Mouse (Mus musculus) ES-CJ7 (cell line): ENCODE results near the gene Phc2.
A peak's percentile ranks its signal among the peaks of the same experiment; 100 is the strongest.

Source experiments
- DNase-seq: peaks from one replicate; pipeline ENCODE4 v3.0.0; 2011; ENCODE audit warnings: low read depth, low spot score

Phc2 gene

GRCm38 (mm10) chr4:128716731-128717130 lies 62.2 kb downstream of the Phc2 start:
- DNase-seq, result no peak

GRCm38 (mm10) chr4:128720110-128720509 lies 65.6 kb downstream of the Phc2 start:
- no peak for DNase-seq

GRCm38 (mm10) chr4:128721061-128721648 lies 66.7 kb downstream of the Phc2 start:
- DNase-seq, result no peak

- DNase-seq, result no peak
Observed at GRCm38 (mm10) chr4:128721761-128722160, 67.3 kb downstream of the Phc2 start.

GRCm38 (mm10) chr4:128722932-128723331 lies 68.4 kb downstream of the Phc2 start:
- no peak for DNase-seq

GRCm38 (mm10) chr4:128723431-128723830 lies 68.9 kb downstream of the Phc2 start:
- DNase-seq, result no peak

- no peak for DNase-seq
Observed at GRCm38 (mm10) chr4:128724059-128724458, 69.6 kb downstream of the Phc2 start.

GRCm38 (mm10) chr4:128727019-128727720 lies 72.7 kb downstream of the Phc2 start:
- DNase-seq, result peak; percentile 30

- DNase-seq, result peak; percentile 62
Observed at GRCm38 (mm10) chr4:128727721-128728430, 73.4 kb downstream of the Phc2 start.

GRCm38 (mm10) chr4:128728431-128728851 lies 73.9 kb downstream of the Phc2 start:
- DNase-seq, result no peak

- DNase-seq, result no peak
Observed at GRCm38 (mm10) chr4:128729033-128729708, 74.7 kb downstream of the Phc2 start.

GRCm38 (mm10) chr4:128729709-128730037 lies 75.2 kb downstream of the Phc2 start:
- DNase-seq, result no peak

GRCm38 (mm10) chr4:128730271-128730670 lies 75.8 kb downstream of the Phc2 start:
- no peak for DNase-seq

GRCm38 (mm10) chr4:128732794-128733193 lies 78.3 kb downstream of the Phc2 start:
- no peak for DNase-seq

GRCm38 (mm10) chr4:128733496-128733895 lies 79.0 kb downstream of the Phc2 start:
- DNase-seq, result no peak

GRCm38 (mm10) chr4:128734217-128734616 lies 79.7 kb downstream of the Phc2 start:
- no peak for DNase-seq

GRCm38 (mm10) chr4:128734721-128735671 lies 80.5 kb downstream of the Phc2 start:
- peak; percentile 69 for DNase-seq

- DNase-seq, result peak; percentile 83
Observed at GRCm38 (mm10) chr4:128737137-128737589, 82.7 kb downstream of the Phc2 start.

- no peak for DNase-seq
Observed at GRCm38 (mm10) chr4:128737825-128738610, 83.5 kb downstream of the Phc2 start.

GRCm38 (mm10) chr4:128740878-128741277 lies 86.4 kb downstream of the Phc2 start:
- DNase-seq, result no peak
